Mouse (Mus musculus): Measurements from ENCODE around the gene Scn10a.

Scn10a gene

GRCm38 (mm10) chr9:119641985-119642384 is 77.1 kb downstream of the Scn10a start:
- DNase-seq (ENCODE audit: low spot score in 2 of 2) = no peak

GRCm38 (mm10) chr9:119634216-119634843 is 84.8 kb downstream of the Scn10a start:
- no peak for DNase-seq (ENCODE audit: low spot score in 2 of 2)

- no peak for DNase-seq (ENCODE audit: low spot score in 2 of 2)
Measured at GRCm38 (mm10) chr9:119633475-119633874, 85.6 kb downstream of the Scn10a start.

GRCm38 (mm10) chr9:119632801-119633200 is 86.3 kb downstream of the Scn10a start:
- DNase-seq (ENCODE audit: low spot score in 2 of 2) = no peak

GRCm38 (mm10) chr9:119631899-119632533 is 87.1 kb downstream of the Scn10a start:
- no peak for DNase-seq (ENCODE audit: low spot score in 2 of 2)

GRCm38 (mm10) chr9:119631393-119631898 is 87.7 kb downstream of the Scn10a start:
- no peak for DNase-seq (ENCODE audit: low spot score in 2 of 2)

- no peak for DNase-seq (ENCODE audit: low spot score in 2 of 2)
Measured at GRCm38 (mm10) chr9:119628690-119629268, 90.3 kb downstream of the Scn10a start.

GRCm38 (mm10) chr9:119627227-119627626 is 91.9 kb downstream of the Scn10a start:
- no peak for DNase-seq (ENCODE audit: low spot score in 2 of 2)

GRCm38 (mm10) chr9:119624151-119624550 is 95.0 kb downstream of the Scn10a start:
- no peak for DNase-seq (ENCODE audit: low spot score in 2 of 2)

GRCm38 (mm10) chr9:119614798-119615197 is 104.3 kb downstream of the Scn10a start:
- no peak for DNase-seq (ENCODE audit: low spot score in 2 of 2)

GRCm38 (mm10) chr9:119610563-119611166 is 108.5 kb downstream of the Scn10a start:
- no peak for DNase-seq (ENCODE audit: low spot score in 2 of 2)

- no peak for DNase-seq (ENCODE audit: low spot score in 2 of 2)
Measured at GRCm38 (mm10) chr9:119606906-119607305, 112.2 kb downstream of the Scn10a start.

GRCm38 (mm10) chr9:119604607-119605006 is 114.5 kb downstream of the Scn10a start:
- no peak for DNase-seq (ENCODE audit: low spot score in 2 of 2)

- no peak for DNase-seq (ENCODE audit: low spot score in 2 of 2)
Measured at GRCm38 (mm10) chr9:119598501-119598900, 120.6 kb downstream of the Scn10a start.

GRCm38 (mm10) chr9:119597332-119597731 is 121.8 kb downstream of the Scn10a start:
- DNase-seq (ENCODE audit: low spot score in 2 of 2) = no peak

GRCm38 (mm10) chr9:119589592-119589991 is 129.5 kb downstream of the Scn10a start:
- no peak for DNase-seq (ENCODE audit: low spot score in 2 of 2)

GRCm38 (mm10) chr9:119588763-119589449 is 130.2 kb downstream of the Scn10a start:
- DNase-seq (ENCODE audit: low spot score in 2 of 2) = no peak

- peak; percentile 28 to 56 for DNase-seq (ENCODE audit: low spot score in 2 of 2)
Measured at GRCm38 (mm10) chr9:119580668-119581067, 138.5 kb downstream of the Scn10a start.

GRCm38 (mm10) chr9:119580187-119580586 is 138.9 kb downstream of the Scn10a start:
- no peak for DNase-seq (ENCODE audit: low spot score in 2 of 2)

GRCm38 (mm10) chr9:119578636-119579438 is 140.3 kb downstream of the Scn10a start, which contains the start of gene Scn5a:
Gene Scn5a, minus strand, starts transcription at chr9:119579016.
- no peak for DNase-seq (ENCODE audit: low spot score in 2 of 2)

- no peak for DNase-seq (ENCODE audit: low spot score in 2 of 2)
Measured at GRCm38 (mm10) chr9:119578311-119578635, 140.8 kb downstream of the Scn10a start.

Data from spleen, postnatal 14 days (tissue).